Mouse (Mus musculus) midbrain, embryonic 12.5 days (tissue): ENCODE measurements around the gene Ak3. TPM values are rescaled to one million over a fixed set of nuclear protein-coding genes. Genes with fewer than 3 reads are reported as not detected.
A peak's percentile ranks its signal among the peaks of the same experiment; 100 is the strongest.

ENCODE experiments used
- ATAC-seq: fragments of 200-750 bp; cut with Nextera tagmentation; 2 replicates; pipeline ENCODE4 v1.8.0; 2017; ENCODE audit warnings: low read depth, moderate TSS enrichment, moderate library complexity; ENCODE audit not compliant: low FRiP score
- H3K27ac ChIP-seq: fragments of 300-500 bp; sonication (generic); replicated peaks from 2 replicates; pipeline ENCODE4 v1.5.1; 2016; ENCODE audit warnings: mild to moderate bottlenecking
- H3K27me3 ChIP-seq: fragments of 300-500 bp; sonication (generic); 2 replicates; pipeline ENCODE4 v1.6.1; 2016; ENCODE audit warnings: mild to moderate bottlenecking
- H3K36me3 ChIP-seq: fragments of 300-500 bp; sonication (generic); 2 replicates; pipeline ENCODE4 v1.6.1; 2016
- H3K4me1 ChIP-seq: fragments of 300-500 bp; sonication (generic); 2 replicates; pipeline ENCODE4 v1.6.1; 2016
- H3K4me2 ChIP-seq: fragments of 300-500 bp; sonication (generic); replicated peaks from 2 replicates; pipeline ENCODE4 v1.6.1; 2016; ENCODE audit warnings: mild to moderate bottlenecking, moderate library complexity
- H3K4me3 ChIP-seq: fragments of 300-500 bp; sonication (generic); 2 replicates; pipeline ENCODE4 v1.5.1; 2016; ENCODE audit warnings: mild to moderate bottlenecking
- H3K9ac ChIP-seq: fragments of 300-500 bp; sonication (generic); replicated peaks from 2 replicates; pipeline ENCODE4 v1.6.1; 2016; ENCODE audit warnings: mild to moderate bottlenecking, moderate library complexity
- H3K9me3 ChIP-seq: fragments of 300-500 bp; sonication (generic); 2 replicates; pipeline ENCODE4 v1.6.1; 2016; ENCODE audit warnings: mild to moderate bottlenecking
- WGBS: fragments of 180-500 bp; shearing (Covaris S2); methylation state at CpG from one replicate; pipeline ENCODE4 v1.1.7; 2016; 5-methylcytosine and 5-hydroxymethylcytosine counted together
- polyA plus RNA-seq: library from polyadenylated mRNA; unstranded; fragments of >200 nt; fragmentation: Nextera tagmentation; extraction: Ambion mirVana; gene quantifications from 2 replicates; pipeline ENCODE4 v1.2.1, GENCODE M21; 2016

The Ak3 gene
- polyA plus RNA-seq, 1 experiment from 2014 or later: 78.0 TPM

DNA sequence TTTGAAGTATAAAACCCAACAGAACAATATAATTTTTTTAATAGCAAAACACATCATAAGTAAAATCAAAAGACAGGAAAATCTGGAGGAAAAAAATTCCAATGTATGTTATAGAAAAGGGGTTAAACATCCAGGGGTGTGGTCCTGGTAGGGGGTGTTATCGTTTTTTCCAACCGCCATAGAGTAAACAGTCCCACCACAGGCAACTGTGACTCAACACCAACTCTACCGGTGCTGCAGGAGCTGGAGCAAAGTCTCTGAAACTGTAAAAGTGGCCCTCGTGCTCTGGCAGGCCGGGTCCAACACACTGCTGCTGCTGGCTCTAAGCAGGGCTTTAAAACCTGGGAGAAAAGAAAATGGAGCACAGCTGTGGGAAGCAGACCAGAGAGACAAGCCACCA, 11.0 kb upstream of the Ak3 start:
- H3K4me3 ChIP-seq: no peak overlapping the region
- no peak overlapping the region for H3K27ac ChIP-seq
- no peaks in the 10 kb centered on the region for H3K9me3 ChIP-seq
- no peak overlapping the region for H3K4me2 ChIP-seq
- no peaks in the 10 kb centered on the region for H3K36me3 ChIP-seq
- H3K4me1 ChIP-seq: peaks cover 4% of the 10 kb centered on the region; the same call in 1 of the 2 replicates
- ATAC-seq: no peak
- no peak overlapping the region for H3K9ac ChIP-seq
- no peaks in the 10 kb centered on the region for H3K27me3 ChIP-seq
- 88% methylated on average over 5 of the region's 5 CpGs for WGBS

DNA sequence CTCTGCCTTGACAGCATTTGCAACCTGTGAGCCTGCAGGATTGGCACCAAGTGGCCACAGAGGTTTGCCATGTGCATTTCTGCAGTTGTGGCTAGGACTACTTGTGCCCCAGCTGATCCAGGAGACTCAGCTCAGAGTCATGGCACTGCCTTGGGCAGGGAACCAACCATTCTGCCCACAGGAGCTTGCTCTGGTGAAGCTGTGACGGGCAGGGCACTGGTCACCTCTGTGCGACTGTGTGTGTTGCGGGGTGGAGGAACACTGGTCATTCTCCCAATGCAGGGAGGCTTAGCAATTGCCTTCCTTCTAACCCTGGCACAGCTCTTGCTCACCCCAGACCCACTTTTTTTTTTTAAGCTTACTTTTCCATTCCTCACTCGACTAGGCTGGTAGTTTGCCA, 7.7 kb upstream of the Ak3 start:
- Histone ChIP-seq H3K4me3 (no peak overlapping the region), H3K27me3 (no peaks in the 10 kb centered on the region), H3K9me3 (no peaks in the 10 kb centered on the region), H3K9ac (no peak overlapping the region), H3K36me3 (no peaks in the 10 kb centered on the region), H3K27ac (no peak overlapping the region), H3K4me1 (peaks cover 4% of the 10 kb centered on the region; the same call in 1 of the 2 replicates), H3K4me2 (no peak overlapping the region)
- ATAC-seq: no peak
- WGBS: 91% methylated on average over 4 of the region's 4 CpGs

- no peak for ATAC-seq
- Histone ChIP-seq H3K4me1 (no peaks in the 10 kb centered on the region), H3K36me3 (no peaks in the 10 kb centered on the region), H3K4me3 (no peak overlapping the region), H3K27me3 (no peaks in the 10 kb centered on the region), H3K9ac (no peak overlapping the region), H3K4me2 (no peak overlapping the region), H3K27ac (no peak overlapping the region), H3K9me3 (no peaks in the 10 kb centered on the region)
- WGBS: 80% methylated on average over 6 of the region's 6 CpGs
These were observed 6.8 kb upstream of the Ak3 start for GRCm38 (mm10) chr19:29054594-29054993.

- no peaks in the 10 kb centered on the region for H3K27me3 ChIP-seq
- no peak overlapping the region for H3K9ac ChIP-seq
- no peak for ATAC-seq
- peaks cover 3% of the 10 kb centered on the region; the same call in 1 of the 2 replicates for H3K4me1 ChIP-seq
- H3K27ac ChIP-seq: no peak overlapping the region
- H3K9me3 ChIP-seq: no peaks in the 10 kb centered on the region
- WGBS: 86% methylated on average over 12 of the region's 12 CpGs
- no peak overlapping the region for H3K4me2 ChIP-seq
- no peak overlapping the region for H3K4me3 ChIP-seq
- H3K36me3 ChIP-seq: no peaks in the 10 kb centered on the region
These were observed 5.0 kb upstream of the Ak3 start for GRCm38 (mm10) chr19:29052786-29053185.

- no peak for ATAC-seq
- H3K9me3 ChIP-seq: no peaks in the 10 kb centered on the region
- no peaks in the 10 kb centered on the region for H3K27me3 ChIP-seq
- H3K9ac ChIP-seq: no peak overlapping the region
- no peak overlapping the region for H3K27ac ChIP-seq
- H3K4me3 ChIP-seq: no peak overlapping the region
- 82% methylated on average over 9 of the region's 9 CpGs for WGBS
- H3K4me1 ChIP-seq: peaks cover 18% of the 10 kb centered on the region
- no peak overlapping the region for H3K4me2 ChIP-seq
- no peaks in the 10 kb centered on the region for H3K36me3 ChIP-seq
These were observed 2.6 kb upstream of the Ak3 start for GRCm38 (mm10) chr19:29050186-29050980.

- Histone ChIP-seq H3K27me3 (no peaks in the 10 kb centered on the region), H3K27ac (no peak overlapping the region), H3K4me2 (no peak overlapping the region), H3K36me3 (no peaks in the 10 kb centered on the region), H3K9ac (no peak overlapping the region), H3K4me3 (no peak overlapping the region), H3K4me1 (peaks cover 25% of the 10 kb centered on the region), H3K9me3 (no peaks in the 10 kb centered on the region)
- WGBS: 82% methylated on average over 12 of the region's 12 CpGs
- no peak for ATAC-seq
These were observed 1.8 kb upstream of the Ak3 start for GRCm38 (mm10) chr19:29049401-29050075.

GRCm38 (mm10) chr19:29046961-29047333, 814 bp downstream of the Ak3 start:
- Histone ChIP-seq H3K4me3 (peak overlapping the region; percentile 80), H3K27me3 (no peaks in the 10 kb centered on the region), H3K4me1 (peaks cover 34% of the 10 kb centered on the region), H3K9me3 (no peaks in the 10 kb centered on the region), H3K36me3 (no peaks in the 10 kb centered on the region), H3K27ac (peak overlapping the region; percentile 84; the same call in 1 of the 2 replicates), H3K9ac (peak overlapping the region; percentile 85), H3K4me2 (peak overlapping the region; percentile 63)
- ATAC-seq: no peak
- 27% methylated on average over 4 of the region's 4 CpGs for WGBS

- Histone ChIP-seq H3K4me3 (peak overlapping the region; percentile 25), H3K9me3 (no peaks in the 10 kb centered on the region), H3K27ac (peak overlapping the region; percentile 30; the same call in 1 of the 2 replicates), H3K4me2 (peak overlapping the region; percentile 63), H3K27me3 (no peaks in the 10 kb centered on the region), H3K9ac (no peak overlapping the region; the same call in 1 of the 2 replicates), H3K4me1 (peaks cover 34% of the 10 kb centered on the region), H3K36me3 (no peaks in the 10 kb centered on the region)
- no peak for ATAC-seq
- 43% methylated on average over 15 of the region's 15 CpGs for WGBS
These were observed 1.7 kb downstream of the Ak3 start for GRCm38 (mm10) chr19:29045956-29046650.

- 29% methylated on average over 4 of the region's 4 CpGs for WGBS
- Histone ChIP-seq H3K4me1 (peaks cover 34% of the 10 kb centered on the region), H3K9me3 (no peaks in the 10 kb centered on the region), H3K9ac (no peak overlapping the region), H3K4me2 (peak overlapping the region; percentile 63), H3K36me3 (no peaks in the 10 kb centered on the region), H3K4me3 (no peak overlapping the region), H3K27ac (0 out of 2 replicates have a peak overlapping the region, but pooled peaks have one; percentile 30), H3K27me3 (no peaks in the 10 kb centered on the region)
- ATAC-seq: no peak
These were observed 2.4 kb downstream of the Ak3 start for GRCm38 (mm10) chr19:29045369-29045768.

- Histone ChIP-seq H3K36me3 (no peaks in the 10 kb centered on the region), H3K4me2 (peak overlapping the region; percentile 25; the same call in 1 of the 2 replicates), H3K27me3 (no peaks in the 10 kb centered on the region), H3K27ac (no peak overlapping the region), H3K9me3 (0 out of 2 replicates have a peak, but pooled peaks cover 3% of the 10 kb centered on the region), H3K9ac (no peak overlapping the region), H3K4me3 (no peak overlapping the region), H3K4me1 (peaks cover 34% of the 10 kb centered on the region)
- ATAC-seq: peak; percentile 53
- 12% methylated on average over 9 of the region's 9 CpGs for WGBS
These were observed 3.4 kb downstream of the Ak3 start for GRCm38 (mm10) chr19:29044353-29044768.

GRCm38 (mm10) chr19:29042647-29043046, 5.1 kb downstream of the Ak3 start:
- no peaks in the 10 kb centered on the region for H3K27me3 ChIP-seq
- 92% methylated on average over 9 of the region's 9 CpGs for WGBS
- H3K9me3 ChIP-seq: peaks cover 6% of the 10 kb centered on the region; the same call in 1 of the 2 replicates
- no peak overlapping the region for H3K27ac ChIP-seq
- H3K4me2 ChIP-seq: no peak overlapping the region
- no peak for ATAC-seq
- no peak overlapping the region for H3K9ac ChIP-seq
- H3K4me3 ChIP-seq: no peak overlapping the region
- peaks cover 30% of the 10 kb centered on the region for H3K4me1 ChIP-seq
- no peaks in the 10 kb centered on the region for H3K36me3 ChIP-seq

DNA sequence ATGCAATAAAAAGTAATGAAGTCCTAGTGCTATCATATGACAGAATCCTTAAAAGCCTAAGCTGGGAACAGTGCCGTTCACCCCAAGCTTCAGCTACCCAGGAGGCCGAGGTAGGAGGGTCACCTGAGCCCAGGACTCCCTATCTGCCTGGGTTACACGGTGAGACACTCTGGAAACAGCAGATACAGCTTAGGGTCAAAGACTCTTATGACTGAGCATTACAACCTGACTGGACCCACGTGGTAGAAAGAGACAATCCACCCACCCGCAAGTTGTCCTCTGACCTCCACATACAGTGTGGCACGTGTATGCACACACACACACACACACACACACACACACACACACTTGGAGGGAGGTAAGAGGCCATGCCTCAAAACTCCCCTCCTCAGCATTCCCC, 5.6 kb downstream of the Ak3 start:
- ATAC-seq: no peak
- Histone ChIP-seq H3K27me3 (no peaks in the 10 kb centered on the region), H3K4me1 (peaks cover 28% of the 10 kb centered on the region), H3K36me3 (peaks cover 4% of the 10 kb centered on the region; the same call in 1 of the 2 replicates), H3K4me2 (no peak overlapping the region), H3K9me3 (peaks cover 6% of the 10 kb centered on the region; the same call in 1 of the 2 replicates), H3K9ac (no peak overlapping the region), H3K27ac (no peak overlapping the region), H3K4me3 (no peak overlapping the region)
- 87% methylated on average over 6 of the region's 6 CpGs for WGBS
